Mouse (Mus musculus): ENCODE results near the gene Olfr876. TPM values are rescaled to one million over a fixed set of nuclear protein-coding genes. Genes with fewer than 3 reads are reported as not detected.

Olfr876 gene
- total RNA-seq, 1 experiment, result not detected

- no peaks in the 10 kb centered on the region for H3K9me3 ChIP-seq (ENCODE audit: control insufficient read depth, insufficient read depth, low read depth, low read length)
- no peaks in the 10 kb centered on the region for H3K4me1 ChIP-seq (ENCODE audit: control insufficient read depth in 2 of 2, insufficient read depth in 2 of 2, low read length in 2 of 2, poor library complexity in 1 of 2)
- H3K36me3 ChIP-seq (ENCODE audit: control insufficient read depth, insufficient read depth, low read length, poor library complexity, severe bottlenecking), result no peaks in the 10 kb centered on the region
- no peak overlapping the region for H3K4me3 ChIP-seq (ENCODE audit: insufficient read depth in 1 of 2, low read depth in 1 of 2, low read length in 2 of 2, poor library complexity in 1 of 2, severe bottlenecking in 1 of 2)
- no peak overlapping the region for H3K27ac ChIP-seq (ENCODE audit: insufficient read depth, low read depth, low read length, poor library complexity, severe bottlenecking)
- no peak for DNase-seq (ENCODE audit: low read depth, low spot score)
- H3K9ac ChIP-seq (ENCODE audit: insufficient read depth, low read depth, low read length, poor library complexity, severe bottlenecking), result no peak overlapping the region
- in situ Hi-C loops (cut with MboI; ENCODE audit: low sequenced_read_pairs in 2 of 2, unreplicated experiment in 2 of 2), result no loop called here
- no peak for TF ChIP-seq HCFC1 (IDR thresholded peaks at IDR 0.05; ENCODE audit: borderline replicate concordance, insufficient read depth, low read length)
- no peak for TF ChIP-seq CHD2 (IDR thresholded peaks at IDR 0.05; ENCODE audit: low read depth, low read length)
- TF ChIP-seq ZC3H11A (IDR thresholded peaks at IDR 0.05; ENCODE audit: borderline replicate concordance, low read depth, low read length), result no peak
- no peak for TF ChIP-seq MAFK (IDR thresholded peaks at IDR 0.05; ENCODE audit: insufficient read depth, low read depth, low read length)
- no peak for TF ChIP-seq ZNF384 (IDR thresholded peaks at IDR 0.05; ENCODE audit: low read depth, low read length)
These were observed 30.5 kb downstream of the Olfr876 start for GRCm38 (mm10) chr9:37833341-37833740.

DNA sequence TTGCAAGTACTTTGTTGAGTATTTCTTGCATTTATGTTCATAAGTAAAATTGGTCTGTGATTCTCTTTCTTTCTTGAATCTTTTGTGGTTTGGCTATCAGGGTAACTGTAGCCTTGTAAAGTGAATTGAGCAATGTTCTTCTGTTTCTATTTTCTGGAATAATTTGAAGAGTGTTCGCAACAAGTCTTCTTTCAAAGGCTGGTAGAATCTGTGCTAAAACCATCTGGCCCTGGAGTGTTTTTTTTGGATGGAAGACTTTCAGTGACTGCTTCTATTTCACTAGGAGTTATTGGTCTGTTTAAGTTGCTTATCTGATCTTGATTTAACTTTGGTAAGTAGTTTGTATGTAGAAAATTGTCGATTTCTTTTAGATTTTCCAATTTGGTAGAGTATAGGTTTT, 46.4 kb downstream of the Olfr876 start:
- Histone ChIP-seq H3K4me1 (ENCODE audit: control insufficient read depth in 2 of 2, insufficient read depth in 2 of 2, low read length in 2 of 2, poor library complexity in 1 of 2) (no peaks in the 10 kb centered on the region), H3K4me3 (ENCODE audit: insufficient read depth in 1 of 2, low read depth in 1 of 2, low read length in 2 of 2, poor library complexity in 1 of 2, severe bottlenecking in 1 of 2) (no peak overlapping the region), H3K27ac (ENCODE audit: insufficient read depth, low read depth, low read length, poor library complexity, severe bottlenecking) (no peak overlapping the region), H3K9me3 (ENCODE audit: control insufficient read depth, insufficient read depth, low read depth, low read length) (no peaks in the 10 kb centered on the region), H3K36me3 (ENCODE audit: control insufficient read depth, insufficient read depth, low read length, poor library complexity, severe bottlenecking) (no peaks in the 10 kb centered on the region), H3K9ac (ENCODE audit: insufficient read depth, low read depth, low read length, poor library complexity, severe bottlenecking) (no peak overlapping the region)
- in situ Hi-C loops (cut with MboI; ENCODE audit: low sequenced_read_pairs in 2 of 2, unreplicated experiment in 2 of 2), result no loop called here
- no peak for DNase-seq (ENCODE audit: low read depth, low spot score)
- TF ChIP-seq ZC3H11A (IDR thresholded peaks at IDR 0.05; ENCODE audit: borderline replicate concordance, low read depth, low read length) (no peak), CHD2 (IDR thresholded peaks at IDR 0.05; ENCODE audit: low read depth, low read length) (no peak), ZNF384 (IDR thresholded peaks at IDR 0.05; ENCODE audit: low read depth, low read length) (no peak), MAFK (IDR thresholded peaks at IDR 0.05; ENCODE audit: insufficient read depth, low read depth, low read length) (no peak), HCFC1 (IDR thresholded peaks at IDR 0.05; ENCODE audit: borderline replicate concordance, insufficient read depth, low read length) (no peak)

DNA sequence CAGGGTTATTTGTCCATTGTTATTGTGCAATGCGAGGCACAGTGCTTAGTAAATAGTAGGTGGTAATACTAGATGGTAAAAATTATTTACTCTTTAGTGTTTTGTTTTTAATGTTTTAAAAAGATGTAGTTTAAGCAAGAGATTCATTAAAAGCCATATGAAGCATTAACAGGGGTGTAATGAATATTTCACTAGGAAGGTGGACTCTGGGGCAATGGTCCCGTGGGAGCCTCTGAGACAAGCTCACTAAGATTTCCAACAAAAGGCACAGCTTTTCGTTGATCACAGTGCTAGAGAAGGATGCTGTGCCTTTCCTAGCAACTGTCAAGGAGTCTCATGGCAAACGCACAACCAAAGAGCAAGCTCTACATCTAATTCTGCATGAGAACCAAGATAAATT, 51.1 kb downstream of the Olfr876 start, which contains the start of gene Olfr877:
Olfr877 (plus strand) TSS at position 301 of the 400 bp plus-strand sequence.
- no peaks in the 10 kb centered on the region for H3K4me1 ChIP-seq (ENCODE audit: control insufficient read depth in 2 of 2, insufficient read depth in 2 of 2, low read length in 2 of 2, poor library complexity in 1 of 2)
- TF ChIP-seq HCFC1 (IDR thresholded peaks at IDR 0.05; ENCODE audit: borderline replicate concordance, insufficient read depth, low read length), result no peak
- TF ChIP-seq CHD2 (IDR thresholded peaks at IDR 0.05; ENCODE audit: low read depth, low read length), result no peak
- no peak for TF ChIP-seq ZC3H11A (IDR thresholded peaks at IDR 0.05; ENCODE audit: borderline replicate concordance, low read depth, low read length)
- TF ChIP-seq ZNF384 (IDR thresholded peaks at IDR 0.05; ENCODE audit: low read depth, low read length), result no peak
- TF ChIP-seq MAFK (IDR thresholded peaks at IDR 0.05; ENCODE audit: insufficient read depth, low read depth, low read length), result no peak
- H3K36me3 ChIP-seq (ENCODE audit: control insufficient read depth, insufficient read depth, low read length, poor library complexity, severe bottlenecking), result no peaks in the 10 kb centered on the region
- in situ Hi-C loops (cut with MboI; ENCODE audit: low sequenced_read_pairs in 2 of 2, unreplicated experiment in 2 of 2), result no loop called here
- H3K9ac ChIP-seq (ENCODE audit: insufficient read depth, low read depth, low read length, poor library complexity, severe bottlenecking), result no peak within 1 kb of the TSS
- DNase-seq (ENCODE audit: low read depth, low spot score), result no peak
- H3K27ac ChIP-seq (ENCODE audit: insufficient read depth, low read depth, low read length, poor library complexity, severe bottlenecking), result no peak within 1 kb of the TSS
- no peak within 1 kb of the TSS for H3K4me3 ChIP-seq (ENCODE audit: insufficient read depth in 1 of 2, low read depth in 1 of 2, low read length in 2 of 2, poor library complexity in 1 of 2, severe bottlenecking in 1 of 2)
- no peaks in the 10 kb centered on the region for H3K9me3 ChIP-seq (ENCODE audit: control insufficient read depth, insufficient read depth, low read depth, low read length)

Other genes starting within 250 kb of the Olfr876 start
- gene Siae, start 247.3 kb upstream of the Olfr876 start, total RNA-seq (2012; rRNA removed), result 8.5 and 13.7 TPM in 2 replicates
- 0.95 and 2.7 TPM in 2 replicates for gene Spa17, start 189.3 kb upstream of the Olfr876 start, total RNA-seq (2012; rRNA removed)
- gene Tbrg1, start 145.7 kb upstream of the Olfr876 start, total RNA-seq (2012; rRNA removed), result 84.1 and 120 TPM in 2 replicates
- gene Panx3, start 133.8 kb upstream of the Olfr876 start, total RNA-seq (2012; rRNA removed), result 0.13 TPM in 1 of 2 replicates, not detected in the other
- not detected in 2 replicates for gene Olfr160, start 86.8 kb upstream of the Olfr876 start, total RNA-seq (2012; rRNA removed)
- 0.22 TPM in 1 of 2 replicates, not detected in the other for gene Olfr874, start 57.9 kb upstream of the Olfr876 start, total RNA-seq (2012; rRNA removed)
- not detected in 2 replicates for gene Olfr875, start 31.2 kb upstream of the Olfr876 start, total RNA-seq (2012; rRNA removed)
- not detected in 2 replicates for gene Olfr877, start 51.2 kb downstream of the Olfr876 start, total RNA-seq (2012; rRNA removed)
- gene Olfr145, start 93.7 kb downstream of the Olfr876 start, total RNA-seq (2012; rRNA removed), result not detected in 2 replicates
- gene Olfr878, start 114.8 kb downstream of the Olfr876 start, total RNA-seq (2012; rRNA removed), result not detected in 2 replicates
- 1.0 TPM in 2 replicates for gene Olfr881, start 188.8 kb downstream of the Olfr876 start, total RNA-seq (2012; rRNA removed)
- not detected in 2 replicates for gene Olfr883, start 222.8 kb downstream of the Olfr876 start, total RNA-seq (2012; rRNA removed)
- 0.05 TPM in 1 of 2 replicates, not detected in the other for gene Olfr884, start 243.5 kb downstream of the Olfr876 start, total RNA-seq (2012; rRNA removed)